Mouse (Mus musculus) myocyte (in vitro differentiated cells): ENCODE results near the gene Slc29a2.
A peak's percentile ranks its signal among the peaks of the same experiment; 100 is the strongest.

Source experiments
- CEBPB ChIP-seq: IDR thresholded peaks from 2 replicates; pipeline ENCODE4 v1.6.1; 2011; ENCODE audit warnings: mild to moderate bottlenecking, moderate library complexity; ENCODE audit not compliant: poor library complexity, insufficient read depth, severe bottlenecking
- E2F4 ChIP-seq: IDR thresholded peaks from one replicate; pipeline ENCODE4 v1.6.1; 2011; ENCODE audit warnings: mild to moderate bottlenecking, control low read depth, moderate library complexity; ENCODE audit not compliant: insufficient read depth
- MAX ChIP-seq: IDR thresholded peaks from one replicate; pipeline ENCODE4 v1.6.1; 2011; ENCODE audit warnings: low read depth, mild to moderate bottlenecking, control low read depth
- MYOD1 ChIP-seq, 3 experiments: IDR thresholded peaks; one replicate each; pipeline ENCODE4 v1.6.1; 2011; ENCODE audit warnings: control low read depth in 2 of 3, low read depth in 2 of 3, mild to moderate bottlenecking in 2 of 3, moderate library complexity in 1 of 3; ENCODE audit not compliant: insufficient read length in 2 of 3, control insufficient read depth in 1 of 3
- MYOG ChIP-seq, 3 experiments: IDR thresholded peaks; one replicate each; pipeline ENCODE4 v1.6.1; 2011; ENCODE audit warnings: control low read depth in 2 of 3, low read depth in 2 of 3, mild to moderate bottlenecking in 2 of 3; ENCODE audit not compliant: insufficient read length in 2 of 3, control insufficient read depth in 1 of 3, insufficient read depth in 1 of 3
- POLR2A ChIP-seq: IDR thresholded peaks from one replicate; pipeline ENCODE4 v1.6.1; 2011; ENCODE audit warnings: low read depth, mild to moderate bottlenecking, control low read depth, moderate library complexity; ENCODE audit not compliant: insufficient read length
- POLR2AphosphoS2 ChIP-seq: IDR thresholded peaks from one replicate; pipeline ENCODE4 v1.6.1; 2011; ENCODE audit warnings: low read depth, control low read depth; ENCODE audit not compliant: insufficient read length
- REST ChIP-seq: IDR thresholded peaks from one replicate; pipeline ENCODE4 v1.6.1; 2011; ENCODE audit warnings: mild to moderate bottlenecking, control low read depth, moderate library complexity; ENCODE audit not compliant: insufficient read depth, insufficient read length
- SRF ChIP-seq: IDR thresholded peaks from one replicate; pipeline ENCODE4 v1.6.1; 2011; ENCODE audit warnings: low read depth; ENCODE audit not compliant: control insufficient read depth, insufficient read length
- TCF12 ChIP-seq: IDR thresholded peaks from one replicate; pipeline ENCODE4 v1.6.1; 2011; ENCODE audit warnings: mild to moderate bottlenecking, control low read depth; ENCODE audit not compliant: poor library complexity, insufficient read depth, severe bottlenecking
- TCF3 ChIP-seq: IDR thresholded peaks from one replicate; pipeline ENCODE4 v1.6.1; 2011; ENCODE audit warnings: low read depth, control low read depth; ENCODE audit not compliant: insufficient read length
- USF1 ChIP-seq: IDR thresholded peaks from one replicate; pipeline ENCODE4 v1.6.1; 2011; ENCODE audit warnings: low read depth, mild to moderate bottlenecking, control low read depth, moderate library complexity

DNA sequence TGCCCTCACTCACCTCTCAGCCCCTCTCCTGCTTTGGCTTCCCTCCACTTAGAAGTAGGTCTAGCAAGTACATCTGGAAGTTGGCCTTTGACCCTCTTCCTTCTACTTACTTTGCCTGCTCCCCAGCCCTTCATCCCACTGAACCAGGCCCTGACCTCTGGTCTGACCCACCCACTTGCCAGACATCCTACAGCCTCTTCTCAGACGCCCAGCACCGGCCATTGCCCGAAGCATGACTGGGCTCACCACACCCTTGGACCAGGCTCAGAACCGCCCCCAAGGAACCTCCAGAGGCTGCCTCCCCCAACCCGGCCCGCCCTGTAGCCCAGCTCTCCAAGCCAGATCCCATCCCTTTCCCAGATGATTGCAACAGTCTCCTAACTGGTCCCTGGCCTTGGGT is 38.8 kb downstream of the Slc29a2 start:
- no peak for TF ChIP-seq USF1
- no peak for TF ChIP-seq E2F4
- TF ChIP-seq POLR2A: peak; percentile 34
- TF ChIP-seq MYOG (IDR thresholded peaks at IDR 0.05; ENCODE audit: control insufficient read depth in 1 of 3, insufficient read depth in 1 of 3, insufficient read length in 2 of 3, low read depth in 2 of 3): no peak
- peak; percentile 53 for TF ChIP-seq POLR2AphosphoS2
- no peak for TF ChIP-seq MAX
- peak; percentile 38; the same call in 1 of the 2 replicates for TF ChIP-seq CEBPB
- no peak for TF ChIP-seq TCF12
- no peak for TF ChIP-seq REST
- TF ChIP-seq MYOD1 (IDR thresholded peaks at IDR 0.05; ENCODE audit: control insufficient read depth in 1 of 3, insufficient read length in 2 of 3, low read depth in 2 of 3): no peak
- TF ChIP-seq SRF: no peak
- no peak for TF ChIP-seq TCF3
